Mouse (Mus musculus): ENCODE results near the gene Gm10570.
A peak's percentile ranks its signal among the peaks of the same experiment; 100 is the strongest.

DNA sequence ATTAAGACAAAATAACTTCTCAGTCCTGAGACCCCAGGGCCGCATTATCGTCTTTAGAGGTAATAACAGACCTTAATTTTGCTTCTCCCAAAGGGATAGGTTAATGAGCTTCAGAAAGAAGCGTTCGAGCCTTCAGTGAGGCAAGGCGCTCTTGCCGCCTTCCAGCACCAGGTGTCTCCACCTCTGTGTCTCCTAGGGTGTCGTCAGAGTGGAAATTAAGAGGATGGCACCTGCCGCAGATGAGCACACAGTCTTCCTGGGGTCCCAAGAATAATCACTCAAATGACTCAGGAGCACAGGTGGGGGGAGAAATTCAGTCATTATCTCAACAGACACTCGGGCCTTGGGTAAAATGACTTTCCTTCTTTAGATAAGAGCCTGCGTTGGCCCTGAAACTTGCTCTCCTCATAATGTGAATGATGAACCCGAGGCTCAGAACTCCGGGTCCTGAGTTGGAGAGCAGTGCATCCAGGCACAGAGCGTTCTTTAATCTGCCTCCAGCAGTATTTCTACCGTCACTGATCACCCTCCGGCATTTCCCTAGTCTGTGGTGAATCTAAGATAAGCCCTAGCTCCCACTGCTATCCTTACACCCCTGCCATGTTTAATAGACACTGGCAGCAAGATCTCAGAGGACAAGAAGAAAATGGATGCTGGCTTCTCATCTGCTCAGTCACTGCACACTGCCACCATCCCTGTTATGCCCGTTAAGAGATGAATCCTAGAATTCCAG is 42.4 kb upstream of the Gm10570 start:
- peak; percentile 21; the same call in 1 of the 2 replicates for TF ChIP-seq CTCF (IDR thresholded peaks at IDR 0.05; ENCODE audit: low read depth)
- TF ChIP-seq EP300 (IDR thresholded peaks at IDR 0.05; ENCODE audit: low read depth): no peak
